ENCODE assay signal across 14 mouse cellular contexts in the genomic region with DNA sequence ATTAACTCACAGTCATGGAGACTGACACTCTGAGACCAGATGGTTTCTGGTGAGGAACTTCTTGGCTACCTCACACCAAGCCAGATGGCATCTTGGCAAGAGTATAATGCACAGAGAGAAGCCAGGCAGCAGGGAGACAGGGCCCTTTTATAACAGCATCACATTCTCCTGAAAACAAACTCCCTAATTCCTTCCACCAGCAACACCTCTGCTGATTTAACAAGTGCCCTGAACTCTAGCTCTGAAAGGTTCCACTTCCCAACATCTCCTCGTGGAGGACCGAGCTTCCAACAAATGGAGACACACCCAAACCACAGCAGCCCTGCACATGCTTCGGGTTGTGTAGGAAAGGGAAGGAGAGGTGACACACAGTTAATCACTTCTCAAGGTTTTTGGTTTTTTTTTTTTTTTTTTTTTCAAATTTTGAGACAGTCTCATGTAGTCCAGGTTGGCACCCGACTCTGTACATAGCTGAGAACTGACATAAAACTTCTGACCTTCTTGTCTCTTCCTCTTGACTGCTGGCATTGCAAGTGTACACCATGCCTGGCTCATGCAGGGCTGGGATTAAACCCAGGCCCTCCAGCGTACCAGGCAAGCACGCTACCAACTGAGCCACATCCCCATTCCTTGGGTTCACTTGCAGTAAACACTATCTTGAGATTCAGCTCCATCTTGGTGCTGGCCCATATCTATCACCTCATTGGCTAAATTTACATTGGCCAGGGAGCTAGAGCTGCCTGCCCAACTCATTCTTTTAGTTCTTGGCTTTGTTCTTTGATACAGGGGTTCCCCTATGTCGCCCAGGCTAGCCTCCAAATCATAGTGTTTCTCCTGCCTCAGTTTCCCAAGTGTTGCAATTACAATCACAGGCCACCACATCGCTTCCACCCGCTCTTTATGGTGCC. TPM values are rescaled to one million over a fixed set of nuclear protein-coding genes. Genes with fewer than 3 reads are reported as not detected.
A peak's percentile ranks its signal among the peaks of the same experiment; 100 is the strongest.
DNase-seq lines count a peak whose midpoint lies in the region; ATAC-seq and TF ChIP-seq lines count a peak whose summit lies in the region.
"Had no signal": no experiment of that assay in that cellular context is flagged by ENCODE, and none has a peak within 500 bp of the region (broad histone marks: within the 10 kb centered on the region; RNA-seq: fewer than 3 reads in every experiment).

No protein-coding gene starts in this region.

- intact Hi-C loops in left cerebral cortex, postnatal 4 days (cut with DNase I) = no loop called here
- intact Hi-C loops in left cerebral cortex, adult 2 months (cut with DNase I) = no loop called here

- no peak overlapping the region for H3K9ac ChIP-seq in forebrain, embryonic 16.5 days (replicated peaks; ENCODE audit: low read depth, low read length)
- H3K9ac ChIP-seq: embryonic facial prominence, embryonic 12.5 days; liver, embryonic 15.5 days; midbrain, embryonic 12.5 days; neural tube, embryonic 15.5 days had no signal

- H3K27ac ChIP-seq in left cerebral cortex, adult 2 months = no peak overlapping the region
- H3K27ac ChIP-seq in forebrain, embryonic 16.5 days (ENCODE audit: low read length) = no peak overlapping the region
- H3K27ac ChIP-seq: embryonic facial prominence, embryonic 12.5 days; liver, embryonic 15.5 days; midbrain, embryonic 12.5 days; neural tube, embryonic 15.5 days had no signal

- no peak overlapping the region for H3K4me3 ChIP-seq in left cerebral cortex, adult 2 months
- H3K4me3 ChIP-seq in forebrain, embryonic 16.5 days (replicated peaks; ENCODE audit: low read length) = no peak overlapping the region
- H3K4me3 ChIP-seq: embryonic facial prominence, embryonic 12.5 days; liver, embryonic 15.5 days; midbrain, embryonic 12.5 days; neural tube, embryonic 15.5 days had no signal

- DNase-seq in left cerebral cortex, postnatal 4 days = peak; percentile 69
- DNase-seq in left cerebral cortex, adult 2 months (ENCODE audit: extremely low spot score in 1 of 2, low spot score in 2 of 2) = no peak
- peak; percentile 92 for DNase-seq in cerebellum, adult 11-12 months
- peak; percentile 46 to 84 for DNase-seq in layer of hippocampus, postnatal 14 days (ENCODE audit: low spot score in 2 of 2)
- no peak for DNase-seq in thymus, postnatal 25 days
- DNase-seq in urinary bladder, postnatal 14 days (ENCODE audit: low spot score) = no peak
- DNase-seq: gastrocnemius, postnatal 25 days had no signal

- peak; percentile 93 for ATAC-seq in forebrain, embryonic 16.5 days
- ATAC-seq in megakaryocyte-erythroid progenitor cell, adult 5-6 weeks (replicated peaks; ENCODE audit: low FRiP score, low TSS enrichment, poor library complexity, severe bottlenecking) = no peak
- ATAC-seq: Patski had no signal

- no peaks in the 10 kb centered on the region for H3K9me3 ChIP-seq in forebrain, embryonic 16.5 days (ENCODE audit: control insufficient read depth, low read length)
- H3K9me3 ChIP-seq: embryonic facial prominence, embryonic 12.5 days; liver, embryonic 15.5 days; midbrain, embryonic 12.5 days; neural tube, embryonic 15.5 days had no signal

- no peak overlapping the region for H3K4me2 ChIP-seq in forebrain, embryonic 16.5 days (ENCODE audit: low read length)
- H3K4me2 ChIP-seq: embryonic facial prominence, embryonic 12.5 days; liver, embryonic 15.5 days; midbrain, embryonic 12.5 days; neural tube, embryonic 15.5 days had no signal

- no peaks in the 10 kb centered on the region for H3K27me3 ChIP-seq in forebrain, embryonic 16.5 days (replicated peaks; ENCODE audit: control insufficient read depth, insufficient read depth, low read length)
- H3K27me3 ChIP-seq: embryonic facial prominence, embryonic 12.5 days; liver, embryonic 15.5 days; midbrain, embryonic 12.5 days; neural tube, embryonic 15.5 days; Patski had no signal

- peaks cover 3% of the 10 kb centered on the region; the same call in 1 of the 2 replicates for H3K4me1 ChIP-seq in forebrain, embryonic 16.5 days (replicated peaks; ENCODE audit: control insufficient read depth, insufficient read depth, low read length)
- H3K4me1 ChIP-seq: midbrain, embryonic 12.5 days; neural tube, embryonic 15.5 days had no signal

- no peak for TF ChIP-seq CTCF in left cerebral cortex, adult 2 months (IDR thresholded peaks at IDR 0.05)

- WGBS in forebrain, embryonic 16.5 days = 70% methylated on average over 9 of the region's 9 CpGs

- no peaks in the 10 kb centered on the region for H3K36me3 ChIP-seq in forebrain, embryonic 16.5 days (ENCODE audit: control insufficient read depth, insufficient read depth)
- H3K36me3 ChIP-seq: embryonic facial prominence, embryonic 12.5 days; liver, embryonic 15.5 days; midbrain, embryonic 12.5 days; neural tube, embryonic 15.5 days had no signal

RNA-seq across cellular contexts. Expression of gene Leo1, which starts 13.7 kb away (rescaled TPM):
- total RNA-seq in left cerebral cortex, postnatal 4 days (2021) = 10 to 100 TPM; 36.9 to 38.3 TPM
- total RNA-seq in left cerebral cortex, adult 2 months (2021) = 10 to 100 TPM; 29.8 to 29.9 TPM
- polyA plus RNA-seq in forebrain, embryonic 16.5 days (2015; fragmentation: Nextera tagmentation; extraction: Ambion mirVana) = 41.9 and 43.7 TPM in 2 replicates
- 10 to 100 TPM; 23.6 to 23.7 TPM for total RNA-seq in layer of hippocampus, postnatal 14 days (2021)
- 36.6 and 37.5 TPM in 2 replicates for total RNA-seq in megakaryocyte-erythroid progenitor cell, adult 5-6 weeks (2014; fragmentation: Nextera tagmentation)
- total RNA-seq in megakaryocyte-erythroid progenitor cell, adult 5-6 weeks (2017) = 76.8 and 84.1 TPM in 2 replicates

RNA-seq across cellular contexts. Expression of gene Mapk6, which starts 17.8 kb away (rescaled TPM):
- total RNA-seq in left cerebral cortex, postnatal 4 days (2021) = 100 to 1,000 TPM; 108 to 111 TPM
- 10 to 100 TPM; 70.5 to 71.3 TPM for total RNA-seq in left cerebral cortex, adult 2 months (2021)
- 139 and 141 TPM in 2 replicates for polyA plus RNA-seq in forebrain, embryonic 16.5 days (2015; fragmentation: Nextera tagmentation; extraction: Ambion mirVana)
- 10 to 100 TPM; 40.6 to 42.1 TPM for total RNA-seq in layer of hippocampus, postnatal 14 days (2021)
- total RNA-seq in megakaryocyte-erythroid progenitor cell, adult 5-6 weeks (2014; fragmentation: Nextera tagmentation) = 28.6 and 30.0 TPM in 2 replicates
- total RNA-seq in megakaryocyte-erythroid progenitor cell, adult 5-6 weeks (2017) = 37.8 and 38.0 TPM in 2 replicates

Comparison
In these comparisons a context has a peak if more than half of its experiments do, and no peak if none do; other contexts are left out.
1. DNase-seq: peak in left cerebral cortex, postnatal 4 days (single experiment), cerebellum, adult 11-12 months (single experiment) and layer of hippocampus, postnatal 14 days (2 of 2); none in left cerebral cortex, adult 2 months (0 of 2), thymus, postnatal 25 days (single experiment) and urinary bladder, postnatal 14 days (single experiment).